Mouse (Mus musculus) cerebellum, postnatal 25 days (tissue): Measurements from ENCODE around the gene Nfix.

ENCODE experiments used
- DNase-seq, 2 experiments: peaks; one replicate each; pipeline ENCODE4 v3.0.0; 2021; ENCODE audit warnings: mixed read lengths in 2 of 2

The Nfix gene

DNA sequence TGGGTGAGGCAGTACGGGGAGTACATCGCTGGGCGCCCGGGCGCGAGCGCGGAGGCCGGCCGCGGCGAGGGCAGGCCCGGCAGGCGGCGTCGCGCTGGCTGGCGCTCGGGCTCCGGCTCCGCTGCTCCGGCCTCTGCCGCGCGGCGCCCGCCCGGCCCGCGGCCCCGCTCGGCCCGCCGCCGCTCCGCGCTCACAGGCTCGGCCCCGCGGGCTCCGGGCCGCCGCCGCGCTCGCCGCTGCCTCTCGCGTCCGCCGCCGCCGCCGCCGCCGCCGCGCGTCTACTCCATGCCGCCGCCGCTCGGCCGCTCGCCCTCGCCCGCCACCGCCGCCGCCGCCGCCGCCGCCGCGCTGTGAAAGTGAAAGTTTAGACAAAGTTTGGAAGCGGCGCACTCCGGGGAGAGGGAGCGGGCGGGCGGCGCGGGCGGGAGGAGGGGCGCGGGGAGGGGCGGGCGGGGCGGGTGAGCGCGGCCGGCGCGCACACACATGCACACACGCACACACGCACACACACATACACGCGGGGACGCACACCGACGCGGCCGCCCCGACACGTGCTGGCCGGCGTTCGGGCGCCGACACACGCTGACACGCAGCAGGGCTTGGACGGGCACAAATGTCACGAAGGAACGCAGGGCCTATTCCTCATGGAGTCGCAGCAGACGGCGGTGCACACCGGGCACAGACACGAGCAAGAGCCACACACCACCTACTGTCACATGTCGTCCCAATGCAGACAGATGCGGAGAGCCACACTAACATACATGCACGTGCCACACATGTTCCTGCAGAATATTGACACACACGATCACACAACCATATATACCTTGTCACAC lies at the start of gene Nfix:
TSS of gene Nfix (minus strand) at position 346 of the 833 bp plus-strand sequence.
- DNase-seq, result peak; percentile 84 to 90

DNA sequence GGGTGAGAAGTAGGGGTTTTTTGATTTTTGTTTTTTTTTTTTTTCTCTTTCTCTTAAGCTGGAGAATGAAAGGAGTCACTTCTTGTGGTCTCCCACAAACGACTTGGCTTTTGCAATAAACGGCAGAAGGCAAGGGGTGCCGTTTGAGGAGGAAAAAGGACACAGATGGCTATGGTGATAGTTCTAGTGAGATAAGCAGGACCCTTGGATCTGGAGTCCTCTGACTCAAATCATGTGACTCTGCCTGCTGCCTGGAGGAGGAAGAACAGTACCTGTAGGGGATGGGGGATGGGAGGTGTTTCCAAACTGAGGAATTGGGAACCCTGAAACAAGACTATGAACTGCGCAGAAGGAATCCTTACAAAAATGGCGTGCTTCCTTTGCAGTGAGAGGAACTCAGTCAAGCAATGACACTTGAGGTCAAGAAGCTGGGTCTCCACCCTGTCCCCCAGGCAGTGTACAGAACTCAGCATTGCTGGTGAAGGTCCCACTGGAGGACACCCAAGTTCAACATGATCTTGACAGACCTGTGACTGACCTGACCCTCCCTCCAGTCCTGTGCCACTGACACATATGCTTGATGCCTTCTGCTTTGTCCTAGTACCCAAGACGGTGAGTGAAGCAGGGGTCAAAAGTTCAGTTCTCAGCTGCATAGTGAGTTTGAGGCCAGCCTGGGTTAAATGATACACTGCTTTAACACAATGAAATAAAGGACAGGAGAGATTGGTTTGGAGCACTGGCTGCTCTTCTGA lies 47.7 kb upstream of the Nfix start:
- DNase-seq, result no peak

DNA sequence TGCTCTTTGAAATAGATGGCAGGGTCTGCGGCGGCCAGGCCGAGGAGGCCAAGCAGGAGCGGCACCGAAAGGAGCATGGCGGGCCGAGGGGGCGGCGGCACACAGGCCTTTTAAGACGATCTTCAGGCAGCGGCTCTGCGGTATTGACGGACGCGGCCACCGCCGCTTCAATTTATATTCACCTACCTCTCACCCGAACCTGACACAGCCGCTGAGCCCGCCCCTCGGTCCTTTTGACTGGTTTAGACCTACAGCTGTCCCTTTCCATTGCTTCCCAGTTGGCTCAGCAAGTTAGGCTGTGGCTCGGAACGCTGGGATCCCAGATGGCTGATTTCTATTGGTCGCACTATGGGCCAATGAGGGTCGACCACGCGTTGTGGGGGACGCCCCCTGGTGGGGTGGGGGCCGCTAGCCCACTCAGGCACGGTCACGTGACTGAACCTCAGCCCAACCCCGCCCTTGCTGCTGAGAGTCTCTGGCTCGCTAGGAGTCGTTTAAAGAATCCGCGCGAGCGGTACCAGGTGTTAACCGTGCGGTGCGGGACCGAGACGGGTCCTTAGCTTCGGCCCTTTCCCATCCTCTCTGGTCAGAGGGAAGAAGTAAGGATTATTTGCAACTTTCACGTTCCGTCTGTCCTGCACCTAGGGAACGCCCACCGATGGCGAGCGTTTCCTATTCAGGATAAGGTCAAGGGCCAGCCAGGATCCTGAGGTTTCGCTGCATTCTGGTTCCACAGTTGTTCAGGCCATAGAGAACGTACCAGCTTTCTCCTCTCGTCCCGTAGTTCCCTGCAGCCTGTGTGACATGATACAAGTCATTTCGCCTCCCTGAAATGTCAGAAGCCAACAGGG lies 46.8 kb upstream of the Nfix start, which contains the start of gene Calr:
TSS of gene Calr (minus strand) at position 213 of the 851 bp plus-strand sequence.
- DNase-seq, result peak; percentile 99

DNA sequence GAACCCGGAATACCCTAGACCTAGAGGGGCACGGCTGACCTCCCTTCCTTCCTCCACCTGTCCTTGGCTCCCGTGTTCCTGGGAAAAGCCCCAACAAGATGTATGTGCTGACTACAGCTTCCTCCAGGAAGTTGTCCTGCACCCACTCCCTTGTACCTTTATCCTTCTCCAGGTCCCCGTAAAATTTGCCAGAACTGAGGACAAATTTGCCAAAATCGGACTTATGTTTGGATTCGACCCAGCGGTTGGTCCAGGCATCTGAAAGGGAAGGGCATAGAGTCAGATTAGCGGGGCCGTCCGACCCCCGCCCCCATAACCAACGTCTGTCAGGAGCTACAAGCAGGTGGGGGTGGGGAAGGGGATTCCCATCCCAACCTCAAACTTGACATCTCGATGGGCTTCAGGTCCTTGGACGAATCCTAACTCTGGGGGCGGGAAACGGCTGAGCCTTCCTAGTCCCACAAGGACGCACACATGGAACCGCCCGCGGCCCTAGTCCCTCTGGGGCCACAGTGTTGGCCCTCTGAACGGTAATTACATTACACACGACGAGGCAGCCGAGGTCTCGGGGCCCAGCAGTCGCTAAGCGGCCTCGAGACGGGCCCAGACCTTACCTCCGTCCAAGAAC lies 46.1 kb upstream of the Nfix start:
- DNase-seq, result no peak

DNA sequence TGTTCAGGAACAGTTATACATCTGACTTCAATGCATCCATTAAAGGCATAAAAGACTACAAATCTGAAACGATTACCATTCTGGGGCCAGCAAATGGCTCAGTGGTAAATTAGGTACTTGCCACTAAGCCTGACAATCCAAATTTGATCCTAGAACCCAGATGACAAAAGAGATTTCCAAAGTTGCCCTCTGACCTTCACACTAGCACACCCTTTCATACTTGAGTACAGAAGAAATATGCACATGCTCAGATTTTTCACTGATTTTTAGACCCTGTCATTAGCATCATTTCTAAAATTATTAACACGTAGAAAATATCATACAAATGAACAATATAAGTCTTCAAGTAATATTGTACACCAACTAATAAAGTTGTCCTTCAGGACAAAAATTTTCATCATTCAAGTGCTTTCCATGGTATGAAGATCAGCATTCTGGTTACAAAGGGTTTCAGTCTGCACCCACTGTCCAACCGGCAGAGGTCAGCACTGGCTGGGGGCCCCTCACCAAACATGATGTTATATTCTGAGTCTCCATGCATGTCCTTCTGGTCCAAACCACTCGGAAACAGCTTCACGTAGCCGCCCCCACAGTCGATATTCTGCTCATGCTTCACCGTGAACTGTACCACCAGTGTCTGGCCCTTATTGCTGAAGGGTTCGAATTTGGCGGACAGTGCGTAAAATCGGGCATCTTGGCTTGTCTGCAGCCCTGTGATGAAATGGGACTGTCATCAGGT lies 45.4 kb upstream of the Nfix start:
- DNase-seq, result peak; percentile 65 to 74

DNA sequence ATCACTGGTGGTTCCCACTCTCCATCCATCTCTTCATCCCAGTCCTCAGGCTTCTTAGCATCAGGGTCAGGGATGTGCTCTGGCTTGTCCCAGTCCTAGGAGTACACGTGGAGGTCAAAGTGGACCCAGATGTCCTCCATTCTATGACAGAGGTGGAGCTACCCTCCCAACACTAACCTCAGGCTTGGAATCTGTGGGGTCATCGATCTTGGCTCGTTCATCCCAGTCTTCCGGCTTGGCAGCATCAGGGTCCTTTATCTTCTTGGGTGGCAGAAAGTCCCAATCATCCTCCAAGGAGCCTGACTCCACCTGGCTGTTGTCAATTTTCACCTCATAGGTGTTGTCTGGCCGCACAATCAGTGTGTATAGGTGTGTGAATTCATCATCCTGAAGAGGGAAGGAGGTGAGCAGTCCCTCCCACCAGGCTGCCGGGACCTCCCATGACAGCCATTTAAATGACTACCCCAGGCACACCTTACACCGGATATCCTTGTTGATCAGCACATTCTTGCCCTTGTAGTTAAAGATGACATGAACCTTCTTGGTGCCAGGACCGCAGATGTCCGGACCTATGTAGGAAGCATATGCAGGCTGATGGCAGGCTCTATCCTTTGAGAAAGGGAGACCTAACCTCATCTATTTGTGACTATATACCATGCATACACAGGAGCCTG lies 44.4 kb upstream of the Nfix start:
- DNase-seq, result peak in 1 of 2 experiments; percentile 18

DNA sequence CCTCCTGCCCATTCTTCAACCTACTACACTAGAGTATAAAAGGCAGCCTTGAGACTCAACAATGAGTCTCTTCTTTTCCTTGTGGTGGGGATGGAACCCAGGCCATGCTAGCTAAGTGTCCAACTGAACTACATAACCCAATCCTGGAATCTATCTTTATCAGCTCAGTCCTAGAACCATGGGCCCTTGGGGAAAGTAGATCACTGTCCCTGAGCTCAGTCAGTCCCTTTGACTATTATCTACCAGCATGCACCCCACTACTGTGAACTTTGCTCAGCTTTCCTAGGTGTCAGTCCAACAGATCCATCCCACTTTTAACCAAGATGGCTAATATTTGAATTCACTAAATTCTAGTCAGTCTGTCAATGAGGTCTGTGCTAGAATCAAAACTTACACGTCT lies 41.4 kb upstream of the Nfix start:
- DNase-seq, result no peak

DNA sequence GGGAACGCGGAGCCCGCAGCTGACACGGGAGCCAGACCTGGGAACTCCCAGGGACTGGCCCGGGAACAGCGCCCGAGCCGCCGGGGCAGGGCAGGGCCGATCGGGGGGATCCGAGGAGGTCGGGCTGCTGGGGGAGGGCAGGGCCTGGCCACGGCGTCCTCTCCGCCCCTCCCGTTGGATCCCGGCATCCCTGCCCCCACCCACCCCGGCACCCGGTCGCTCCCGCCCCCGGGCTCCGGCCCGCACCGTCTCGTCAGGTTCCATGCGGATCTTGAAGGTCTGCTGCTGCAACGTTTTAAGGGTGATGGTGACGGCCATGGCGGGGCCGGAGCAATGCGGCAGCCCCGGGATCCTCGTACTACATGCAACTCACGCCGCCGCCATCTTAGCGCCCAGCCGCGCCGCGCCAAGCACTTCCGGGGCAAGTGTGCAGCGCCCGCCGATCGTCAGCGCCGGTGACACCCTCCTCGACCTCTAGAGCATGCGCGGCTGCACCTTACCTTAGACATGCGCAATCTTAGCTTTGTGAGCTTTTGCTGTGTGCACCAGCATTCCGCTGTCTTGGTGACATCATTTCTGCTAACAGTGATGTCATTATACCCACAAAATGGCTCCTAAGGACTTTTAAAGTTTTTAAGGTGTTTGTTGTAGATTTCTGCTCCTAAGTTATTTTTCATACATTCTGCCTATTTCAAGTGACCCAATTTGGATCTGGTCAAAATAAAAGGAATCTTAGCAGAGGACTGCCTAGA lies 40.3 kb upstream of the Nfix start, which contains the start of gene Rad23a:
TSS of gene Rad23a (minus strand) at position 418 of the 752 bp plus-strand sequence.
- DNase-seq, result peak; percentile 93 to 95

DNA sequence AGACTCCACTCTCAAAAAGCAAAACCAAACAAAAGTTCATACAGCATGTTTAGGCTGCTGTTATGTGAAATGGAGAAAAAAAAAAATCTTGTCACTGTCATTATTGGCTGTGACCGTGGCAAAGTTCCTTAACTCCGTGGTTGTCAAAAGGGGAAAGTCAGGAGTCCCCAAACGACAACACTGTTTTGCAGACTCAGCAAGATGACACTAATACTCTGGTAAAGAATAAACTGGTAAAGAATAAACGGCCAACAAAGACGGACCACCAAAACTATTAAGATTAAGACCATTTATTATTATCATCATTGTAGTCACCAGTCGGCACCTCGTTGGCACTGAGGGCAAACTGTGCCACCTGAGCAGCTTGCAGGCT lies 39.7 kb upstream of the Nfix start:
- no peak for DNase-seq

DNA sequence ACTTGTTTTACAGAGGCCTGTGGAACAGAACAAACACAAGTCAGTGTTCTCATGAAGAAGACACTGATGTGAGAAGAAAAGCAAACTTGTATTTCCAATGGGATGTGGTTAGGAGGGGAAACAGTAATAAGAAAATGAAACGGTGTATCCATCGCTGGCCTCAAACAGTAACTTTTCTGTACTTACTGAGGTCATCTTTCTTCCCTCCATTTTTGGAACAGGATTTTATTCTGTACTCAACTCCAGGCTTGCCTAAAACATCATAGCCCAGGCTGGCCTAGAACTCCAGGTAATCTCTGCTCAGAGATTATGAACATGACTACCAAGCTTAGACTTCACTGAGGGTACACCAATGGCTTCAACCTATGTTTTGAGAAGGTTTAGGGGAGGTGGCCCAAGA lies 39.3 kb upstream of the Nfix start:
- no peak for DNase-seq

DNA sequence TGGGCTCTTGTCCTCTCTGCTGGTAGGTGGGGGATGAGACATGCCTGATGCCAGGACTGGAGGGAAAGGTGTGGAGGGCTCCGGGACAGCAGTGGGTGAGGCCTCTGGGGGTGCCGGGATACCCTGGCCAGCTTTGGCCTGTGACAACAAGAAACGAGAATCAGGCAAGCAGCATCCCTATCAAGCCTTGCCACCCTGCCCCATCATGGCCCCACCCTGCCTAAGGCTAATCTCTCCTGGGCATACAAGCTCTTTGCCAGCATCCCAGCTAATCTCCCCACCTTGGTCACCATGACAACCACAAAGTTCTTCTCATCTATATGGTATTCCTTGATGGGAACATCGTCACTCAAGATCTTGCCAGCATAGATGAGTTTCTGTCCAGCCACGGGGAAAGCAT lies 38.4 kb upstream of the Nfix start:
- no peak for DNase-seq

DNA sequence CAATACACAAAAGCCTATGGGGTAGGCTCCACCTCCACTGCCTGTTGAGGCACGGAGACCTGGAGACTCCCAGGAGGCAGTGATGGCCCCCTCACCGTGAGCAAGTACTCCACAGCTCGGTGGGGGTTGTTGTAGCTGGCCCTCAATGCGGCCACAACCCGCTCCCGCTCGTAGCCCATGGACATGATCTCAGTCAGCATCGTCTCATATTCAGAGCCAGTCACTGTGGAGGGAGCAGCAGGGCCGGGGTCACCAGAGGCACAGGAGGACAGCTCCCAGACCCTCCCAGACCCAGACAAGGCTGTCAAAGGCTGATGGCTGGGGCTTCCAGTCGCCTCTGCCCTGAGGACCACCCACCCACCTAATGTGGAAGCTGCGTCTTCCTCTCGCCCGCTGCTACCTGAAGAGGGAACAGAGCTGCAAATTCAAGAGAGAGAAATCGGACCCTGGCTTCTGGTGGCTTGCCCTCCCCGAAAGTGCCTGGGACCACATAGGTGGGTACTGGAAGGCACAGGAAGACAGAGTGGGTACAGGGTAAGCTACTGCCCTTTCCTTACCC lies 37.8 kb upstream of the Nfix start:
- DNase-seq, result peak in 1 of 2 experiments; percentile 26

DNA sequence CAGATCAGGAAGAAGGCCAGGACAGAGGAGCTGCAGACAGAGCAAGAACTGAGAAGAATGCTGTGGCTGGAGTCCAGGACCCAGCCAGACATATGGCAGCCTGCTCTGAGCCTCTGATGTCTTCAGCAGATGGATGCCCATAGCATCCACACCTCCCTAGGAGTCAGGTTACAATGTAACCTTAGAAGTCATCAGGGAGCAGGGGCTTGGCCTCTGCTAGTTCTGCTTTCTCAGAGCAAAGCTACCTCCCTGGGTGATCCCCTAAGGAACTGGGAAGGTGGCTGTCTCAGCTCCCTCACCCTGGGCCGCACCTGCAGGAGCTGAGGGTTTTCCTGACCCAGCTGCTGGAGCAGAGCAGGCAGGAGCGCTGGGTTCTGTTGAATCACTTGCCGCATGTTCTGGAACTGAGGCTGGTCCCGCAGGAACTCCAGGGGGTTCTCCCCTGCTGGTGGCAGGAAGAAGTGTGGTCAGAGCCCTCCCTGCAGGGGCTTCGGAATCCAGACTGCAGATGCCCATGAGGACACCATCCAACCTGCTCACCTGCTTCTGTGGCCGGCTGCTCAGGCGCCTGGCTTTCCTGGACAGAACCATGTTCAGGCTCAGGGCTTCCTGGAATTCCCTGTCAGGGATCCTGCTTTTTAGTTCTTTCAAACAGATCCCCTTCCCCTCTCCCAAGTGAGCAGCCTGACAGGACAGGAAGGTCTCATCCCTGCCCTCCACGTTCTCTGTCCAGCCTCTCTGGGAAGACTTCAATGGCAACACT lies 37.2 kb upstream of the Nfix start:
- DNase-seq, result peak; percentile 66 to 75

DNA sequence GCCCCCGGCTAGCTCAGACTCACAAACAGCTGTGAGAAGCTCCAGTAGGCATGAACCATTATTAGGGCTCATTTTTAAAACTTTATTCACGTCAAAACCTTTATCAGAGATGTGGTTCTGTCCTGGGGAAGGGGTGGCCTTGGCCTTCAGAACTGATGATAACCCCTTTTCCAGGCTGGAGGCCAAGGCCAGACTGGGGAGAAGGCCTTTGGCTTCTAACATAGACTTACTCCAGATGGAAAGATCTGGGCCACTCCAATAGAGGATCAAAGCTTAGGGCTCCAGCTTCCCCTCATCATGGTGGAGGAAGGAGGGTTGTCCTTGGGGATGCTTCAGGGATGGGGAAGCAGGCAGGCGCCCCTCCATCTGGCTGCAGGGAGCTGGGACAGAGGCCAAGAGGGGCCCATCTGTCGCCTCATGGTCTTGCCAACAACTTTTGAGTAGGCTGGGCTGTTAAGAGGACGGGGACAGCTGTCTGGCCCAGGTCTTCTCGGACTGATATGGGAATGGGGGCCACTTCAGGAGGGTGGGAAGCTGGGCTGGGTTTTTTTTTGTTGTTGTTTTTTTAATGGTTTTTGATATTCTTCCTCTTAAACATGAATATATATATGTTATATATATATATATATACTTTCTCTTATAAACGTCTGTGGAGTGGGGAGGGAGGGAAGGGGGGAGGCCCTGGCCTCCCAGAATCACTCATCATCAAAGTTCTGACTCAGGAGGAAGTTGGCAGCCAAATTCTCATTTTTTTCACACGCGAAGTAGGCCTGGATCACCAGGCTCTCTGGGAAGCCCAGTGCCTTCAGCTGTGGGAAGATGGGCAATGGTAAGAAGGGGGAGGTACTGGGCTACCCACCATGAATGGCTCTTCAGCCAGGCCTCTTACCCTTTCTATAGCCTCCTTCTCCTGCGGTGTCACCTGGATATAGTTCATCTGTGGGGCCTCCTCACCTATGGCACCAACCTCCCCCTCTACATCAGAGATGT lies 35.0 kb upstream of the Nfix start:
- DNase-seq, result peak; percentile 91 to 93

DNA sequence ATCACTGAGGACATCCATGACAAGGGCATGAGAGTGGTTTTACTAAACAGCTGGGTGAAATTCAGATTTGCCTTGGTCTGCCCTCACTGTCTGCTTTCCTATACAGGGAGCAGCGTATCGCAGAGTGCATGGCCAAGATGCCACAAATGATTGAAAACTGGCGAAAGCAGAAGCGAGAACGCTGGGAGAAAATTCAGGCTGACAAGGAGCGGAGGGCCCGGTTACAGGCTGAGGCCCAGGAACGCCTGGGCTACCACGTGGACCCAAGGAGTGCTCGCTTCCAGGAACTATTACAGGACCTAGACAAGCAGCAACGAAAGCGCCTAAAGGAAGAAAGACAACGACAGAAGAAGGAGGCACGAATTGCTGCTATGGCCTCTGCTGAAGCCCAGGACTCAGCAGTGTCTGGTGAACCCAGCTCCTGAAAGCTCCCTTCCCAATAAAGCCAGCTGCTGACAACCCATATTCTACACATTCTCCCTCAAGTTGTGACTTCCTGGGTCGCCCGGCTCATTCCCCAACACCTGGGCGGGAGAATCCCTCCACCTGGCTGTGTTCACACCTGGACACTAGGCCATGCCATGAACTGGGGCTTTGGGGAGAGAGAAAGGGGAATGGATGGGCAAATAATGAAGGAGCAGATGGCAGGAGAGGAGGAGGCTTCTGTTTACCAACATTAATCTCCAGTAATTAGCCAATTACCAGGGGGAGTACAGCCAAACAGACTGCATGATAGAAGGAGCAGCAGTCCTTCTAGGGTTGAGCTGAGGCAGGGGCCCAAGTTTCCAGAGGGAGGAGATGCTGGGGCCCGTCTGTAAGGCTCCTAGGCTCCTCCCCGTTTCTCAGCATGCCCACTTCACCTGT lies 34.1 kb upstream of the Nfix start:
- peak in 1 of 2 experiments; percentile 57 for DNase-seq

DNA sequence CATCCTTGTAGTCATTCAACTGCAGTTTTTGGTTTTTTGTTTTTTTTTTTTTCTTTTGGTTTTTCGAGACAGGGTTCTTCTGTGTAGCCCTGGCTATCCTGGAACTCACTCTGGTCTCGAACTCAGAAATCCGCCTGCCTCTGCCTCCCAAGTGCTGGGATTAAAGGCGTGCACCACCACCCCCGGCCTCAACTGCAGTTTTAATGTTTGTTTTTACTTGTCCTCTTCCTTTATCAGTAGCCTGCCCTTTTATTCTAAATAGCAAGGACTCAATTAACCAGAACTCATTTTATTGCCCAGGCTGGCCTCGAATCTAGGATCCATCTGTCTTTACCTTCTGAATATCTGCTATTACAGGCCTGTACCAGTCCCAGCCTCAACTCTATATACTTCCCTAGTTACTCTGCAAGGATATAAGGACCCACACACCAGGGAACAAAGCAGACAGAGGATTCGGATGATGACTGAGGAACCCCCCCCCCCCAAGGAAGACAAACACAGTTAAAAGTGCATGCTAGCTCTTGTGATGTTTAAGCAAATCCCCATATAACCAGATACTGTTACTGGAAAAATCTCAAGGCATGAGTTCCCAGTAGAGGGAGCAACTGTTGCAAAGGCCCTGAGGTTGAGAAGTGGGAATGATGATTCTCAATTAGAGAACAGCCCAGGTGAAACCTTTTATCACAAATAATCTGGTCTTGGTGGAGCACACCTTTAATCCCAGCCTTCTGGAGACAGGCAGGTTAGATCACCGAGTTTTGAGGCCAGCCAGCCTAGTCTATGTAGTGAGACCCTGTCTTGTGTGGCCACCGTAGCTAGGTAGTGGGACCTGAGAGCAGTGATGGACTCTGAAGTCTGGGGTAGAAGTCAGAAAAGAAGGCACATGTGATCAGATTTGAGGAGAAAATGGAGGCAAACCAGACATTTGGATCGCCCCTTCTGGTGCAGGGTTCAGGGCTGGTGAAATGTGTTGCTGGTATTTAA lies 32.9 kb upstream of the Nfix start:
- DNase-seq, result peak; percentile 8 to 19
